ENCODE assay signal across 11 mouse cellular contexts in the genomic region with DNA sequence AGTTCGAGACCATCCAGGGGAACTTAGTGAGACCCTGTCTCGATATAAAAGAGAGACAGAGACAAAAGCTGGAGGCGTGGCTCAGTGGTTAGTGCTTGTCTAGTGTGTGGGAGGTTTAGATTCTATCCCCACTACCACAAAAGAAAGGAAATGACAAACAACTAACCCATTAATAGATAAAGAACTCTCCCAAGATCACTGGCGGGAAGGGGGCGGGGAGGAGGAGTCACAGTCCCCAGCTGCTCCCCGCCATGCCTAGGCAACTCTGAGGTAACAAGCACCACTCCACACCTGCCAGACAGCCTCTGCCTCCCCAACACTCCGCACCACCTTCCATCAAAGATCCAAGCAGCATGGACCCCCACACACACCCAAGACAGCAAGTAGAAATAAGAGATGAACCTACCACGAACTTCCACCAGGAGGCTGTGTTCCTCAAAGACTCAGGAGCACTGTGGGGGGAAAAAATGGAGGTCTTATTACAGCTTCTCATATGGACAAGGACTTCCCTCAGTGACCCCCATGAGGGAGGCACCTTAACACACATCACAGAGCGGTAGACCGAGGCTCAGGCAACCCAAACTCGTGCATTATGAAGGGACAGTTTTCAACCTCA. TPM values are rescaled to one million over a fixed set of nuclear protein-coding genes. Genes with fewer than 3 reads are reported as not detected.
DNase-seq lines count a peak whose midpoint lies in the region; ATAC-seq and TF ChIP-seq lines count a peak whose summit lies in the region.
"Had no signal": no experiment of that assay in that cellular context is flagged by ENCODE, and none has a peak within 500 bp of the region (broad histone marks: within the 10 kb centered on the region; RNA-seq: fewer than 3 reads in every experiment).

No protein-coding gene starts in this region.

- peak; percentile 48; the same call in 1 of the 2 replicates for TF ChIP-seq CTCF in lung, embryonic 14.5 days (IDR thresholded peaks at IDR 0.05; ENCODE audit: low read depth)

- DNase-seq in lung, embryonic 14.5 days, result no peak
- DNase-seq in lung, postnatal 10 days, result no peak
- DNase-seq in hindbrain, embryonic 14.5 days (ENCODE audit: low spot score), result no peak
- peak; percentile 49 for DNase-seq in naive thymus-derived CD4-positive, alpha-beta T cell, adult 2 months (ENCODE audit: low read depth)
- no peak for DNase-seq in layer of hippocampus, adult 9-10 months (ENCODE audit: low spot score)
- no peak for DNase-seq in adrenal gland, postnatal 36 days
- DNase-seq in heart, postnatal 14 days, result no peak
- DNase-seq: cerebellum, adult 9-11 months; heart, adult 11 months had no signal

- no peaks in the 10 kb centered on the region for H3K27me3 ChIP-seq in lung, embryonic 14.5 days (ENCODE audit: insufficient read depth, low read length)
- H3K27me3 ChIP-seq in hindbrain, embryonic 14.5 days (ENCODE audit: control insufficient read depth, insufficient read depth, low read length), result no peaks in the 10 kb centered on the region
- H3K27me3 ChIP-seq: Patski had no signal

- 83% methylated on average over 11 of the region's 11 CpGs for WGBS in lung, embryonic 14.5 days
- WGBS in hindbrain, embryonic 14.5 days, result 70% methylated on average over 11 of the region's 11 CpGs

- no peaks in the 10 kb centered on the region for H3K36me3 ChIP-seq in lung, embryonic 14.5 days (ENCODE audit: insufficient read depth)
- H3K36me3 ChIP-seq in hindbrain, embryonic 14.5 days (replicated peaks; ENCODE audit: control insufficient read depth, insufficient read depth), result no peaks in the 10 kb centered on the region

- no peak overlapping the region for H3K4me2 ChIP-seq in lung, embryonic 14.5 days
- no peak overlapping the region for H3K4me2 ChIP-seq in hindbrain, embryonic 14.5 days (replicated peaks)

- no peak overlapping the region for H3K4me3 ChIP-seq in lung, embryonic 14.5 days (ENCODE audit: low read depth, low read length)
- no peak overlapping the region for H3K4me3 ChIP-seq in hindbrain, embryonic 14.5 days (replicated peaks; ENCODE audit: low read length)

- no peak overlapping the region for H3K9ac ChIP-seq in lung, embryonic 14.5 days
- H3K9ac ChIP-seq in hindbrain, embryonic 14.5 days, result no peak overlapping the region

- H3K4me1 ChIP-seq in lung, embryonic 14.5 days (ENCODE audit: insufficient read depth), result peaks cover 60% of the 10 kb centered on the region
- H3K4me1 ChIP-seq in hindbrain, embryonic 14.5 days (replicated peaks; ENCODE audit: control insufficient read depth, insufficient read depth, low read length), result peaks cover 96% of the 10 kb centered on the region

- no peaks in the 10 kb centered on the region for H3K9me3 ChIP-seq in lung, embryonic 14.5 days (ENCODE audit: low read depth, low read length)
- no peaks in the 10 kb centered on the region for H3K9me3 ChIP-seq in hindbrain, embryonic 14.5 days (ENCODE audit: control insufficient read depth, low read length)

- ATAC-seq in lung, embryonic 14.5 days (ENCODE audit: insufficient read depth), result no peak
- ATAC-seq in activated CD4-positive, CD25-positive, alpha-beta regulatory T cell, adult 4 months, result peak; percentile 40
- no peak for ATAC-seq in hindbrain, embryonic 14.5 days (ENCODE audit: low FRiP score)
- ATAC-seq: Patski had no signal

- no peak overlapping the region; the same call in 1 of the 2 replicates for H3K27ac ChIP-seq in lung, embryonic 14.5 days (ENCODE audit: low read depth)
- peak overlapping the region; percentile 91 for H3K27ac ChIP-seq in hindbrain, embryonic 14.5 days

- intact Hi-C loops in heart, postnatal 14 days (cut with DNase I), result no loop called here

RNA-seq across cellular contexts. Expression of a gene that starts 25.7 kb away (rescaled TPM):
- polyA plus RNA-seq in lung, embryonic 14.5 days (2014; fragmentation: Nextera tagmentation; extraction: Ambion mirVana), result 34.9 and 36.5 TPM in 2 replicates
- 1 to 10 TPM; 2.9 to 8.0 TPM for polyA plus RNA-seq in activated CD4-positive, CD25-positive, alpha-beta regulatory T cell, adult 4 months (2017; shearing (Covaris generic))
- polyA plus RNA-seq in hindbrain, embryonic 14.5 days (2014; fragmentation: Nextera tagmentation; extraction: Ambion mirVana), result 26.0 and 27.4 TPM in 2 replicates
- total RNA-seq in adrenal gland, postnatal 36 days (2021), result 100 to 1,000 TPM; 217 to 310 TPM
- 10 to 100 TPM; 89.1 to 98.5 TPM for total RNA-seq in heart, postnatal 14 days (2021)
